Mouse (Mus musculus): Measurements from ENCODE around the gene Dgkd. TPM values are rescaled to one million over a fixed set of nuclear protein-coding genes. Genes with fewer than 3 reads are reported as not detected.

Gene Dgkd
- polyA plus RNA-seq, 1 experiment: 32.1 TPM

GRCm38 (mm10) chr1:87941765-87942164 is 88.7 kb downstream of the Dgkd start:
- no peaks in the 10 kb centered on the region; the same call in 1 of the 2 replicates for H3K4me1 ChIP-seq (ENCODE audit: control insufficient read depth, insufficient read depth, low read length)
- DNase-seq: no peak
- H3K36me3 ChIP-seq (ENCODE audit: control insufficient read depth, insufficient read depth, low read length): no peaks in the 10 kb centered on the region; the same call in 1 of the 2 replicates
- TF ChIP-seq POLR2A (IDR thresholded peaks at IDR 0.05; ENCODE audit: low read depth, low read length): no peak
- no peak for TF ChIP-seq CTCF (conservative IDR thresholded peaks at IDR 0.05; ENCODE audit: insufficient read depth, insufficient read length, low read depth, low read length)
- no peak overlapping the region for H3K4me3 ChIP-seq (ENCODE audit: insufficient read depth, low read depth, low read length)
- WGBS: 75% methylated on average over 1 of the region's 1 CpGs
- no peaks in the 10 kb centered on the region for H3K27me3 ChIP-seq (replicated peaks; ENCODE audit: control insufficient read depth, insufficient read depth, low read length)
- H3K27ac ChIP-seq (ENCODE audit: insufficient read depth, low read depth, low read length): no peak overlapping the region

GRCm38 (mm10) chr1:87947681-87948091 is 94.6 kb downstream of the Dgkd start:
- no peak overlapping the region for H3K27ac ChIP-seq (ENCODE audit: insufficient read depth, low read depth, low read length)
- 80% methylated on average over 6 of the region's 6 CpGs for WGBS
- no peak overlapping the region for H3K4me3 ChIP-seq (ENCODE audit: insufficient read depth, low read depth, low read length)
- TF ChIP-seq CTCF (conservative IDR thresholded peaks at IDR 0.05; ENCODE audit: insufficient read depth, insufficient read length, low read depth, low read length): no peak
- no peak for TF ChIP-seq POLR2A (IDR thresholded peaks at IDR 0.05; ENCODE audit: low read depth, low read length)
- peaks cover 4% of the 10 kb centered on the region; the same call in 1 of the 2 replicates for H3K36me3 ChIP-seq (ENCODE audit: control insufficient read depth, insufficient read depth, low read length)
- no peaks in the 10 kb centered on the region for H3K27me3 ChIP-seq (replicated peaks; ENCODE audit: control insufficient read depth, insufficient read depth, low read length)
- H3K4me1 ChIP-seq (ENCODE audit: control insufficient read depth, insufficient read depth, low read length): no peaks in the 10 kb centered on the region; the same call in 1 of the 2 replicates
- DNase-seq: no peak

GRCm38 (mm10) chr1:87951641-87952040 is 98.6 kb downstream of the Dgkd start:
- no peak overlapping the region for H3K27ac ChIP-seq (ENCODE audit: insufficient read depth, low read depth, low read length)
- peaks cover 8% of the 10 kb centered on the region; the same call in 1 of the 2 replicates for H3K36me3 ChIP-seq (ENCODE audit: control insufficient read depth, insufficient read depth, low read length)
- WGBS: 95% methylated on average over 3 of the region's 3 CpGs

GRCm38 (mm10) chr1:87953073-87953472 is 100.0 kb downstream of the Dgkd start:
- H3K4me1 ChIP-seq (ENCODE audit: control insufficient read depth, insufficient read depth, low read length): no peaks in the 10 kb centered on the region
- no peak overlapping the region for H3K27ac ChIP-seq (ENCODE audit: insufficient read depth, low read depth, low read length)
- no peak for DNase-seq
- TF ChIP-seq CTCF (conservative IDR thresholded peaks at IDR 0.05; ENCODE audit: insufficient read depth, insufficient read length, low read depth, low read length) (no peak), POLR2A (IDR thresholded peaks at IDR 0.05; ENCODE audit: low read depth, low read length) (no peak)
- H3K4me3 ChIP-seq (ENCODE audit: insufficient read depth, low read depth, low read length): no peak overlapping the region
- H3K36me3 ChIP-seq (ENCODE audit: control insufficient read depth, insufficient read depth, low read length): peaks cover 9% of the 10 kb centered on the region
- WGBS: 86% methylated on average over 3 of the region's 3 CpGs
- H3K27me3 ChIP-seq (replicated peaks; ENCODE audit: control insufficient read depth, insufficient read depth, low read length): no peaks in the 10 kb centered on the region

More at GRCm38 (mm10) chr1:87951641-87952040, 98.6 kb downstream of the Dgkd start:
- TF ChIP-seq CTCF (conservative IDR thresholded peaks at IDR 0.05; ENCODE audit: insufficient read depth, insufficient read length, low read depth, low read length): no peak
- no peak for TF ChIP-seq POLR2A (IDR thresholded peaks at IDR 0.05; ENCODE audit: low read depth, low read length)
- no peak for DNase-seq
- Histone ChIP-seq H3K4me1 (ENCODE audit: control insufficient read depth, insufficient read depth, low read length) (no peaks in the 10 kb centered on the region), H3K27me3 (replicated peaks; ENCODE audit: control insufficient read depth, insufficient read depth, low read length) (no peaks in the 10 kb centered on the region), H3K4me3 (ENCODE audit: insufficient read depth, low read depth, low read length) (no peak overlapping the region)

- Histone ChIP-seq H3K36me3 (ENCODE audit: control insufficient read depth, insufficient read depth, low read length) (peaks cover 4% of the 10 kb centered on the region), H3K4me1 (ENCODE audit: control insufficient read depth, insufficient read depth, low read length) (no peaks in the 10 kb centered on the region), H3K4me3 (ENCODE audit: insufficient read depth, low read depth, low read length) (no peak overlapping the region), H3K27ac (ENCODE audit: insufficient read depth, low read depth, low read length) (no peak overlapping the region), H3K27me3 (replicated peaks; ENCODE audit: control insufficient read depth, insufficient read depth, low read length) (no peaks in the 10 kb centered on the region)
- TF ChIP-seq POLR2A (IDR thresholded peaks at IDR 0.05; ENCODE audit: low read depth, low read length) (no peak), CTCF (conservative IDR thresholded peaks at IDR 0.05; ENCODE audit: insufficient read depth, insufficient read length, low read depth, low read length) (no peak)
- no peak for DNase-seq
- 98% methylated on average over 1 of the region's 1 CpGs for WGBS
Observed at GRCm38 (mm10) chr1:87958931-87959330, 105.8 kb downstream of the Dgkd start.

- Histone ChIP-seq H3K4me3 (ENCODE audit: insufficient read depth, low read depth, low read length) (no peak overlapping the region), H3K27me3 (replicated peaks; ENCODE audit: control insufficient read depth, insufficient read depth, low read length) (no peaks in the 10 kb centered on the region), H3K36me3 (ENCODE audit: control insufficient read depth, insufficient read depth, low read length) (peaks cover 3% of the 10 kb centered on the region), H3K4me1 (ENCODE audit: control insufficient read depth, insufficient read depth, low read length) (no peaks in the 10 kb centered on the region), H3K27ac (ENCODE audit: insufficient read depth, low read depth, low read length) (no peak overlapping the region)
- TF ChIP-seq CTCF (conservative IDR thresholded peaks at IDR 0.05; ENCODE audit: insufficient read depth, insufficient read length, low read depth, low read length): no peak
- no peak for TF ChIP-seq POLR2A (IDR thresholded peaks at IDR 0.05; ENCODE audit: low read depth, low read length)
- 88% methylated on average over 4 of the region's 4 CpGs for WGBS
- DNase-seq: no peak
Observed at GRCm38 (mm10) chr1:87959532-87959931, 106.4 kb downstream of the Dgkd start.

- DNase-seq: no peak
- H3K27ac ChIP-seq (ENCODE audit: insufficient read depth, low read depth, low read length): no peak overlapping the region
- WGBS: 48% methylated on average over 4 of the region's 4 CpGs
- H3K4me3 ChIP-seq (ENCODE audit: insufficient read depth, low read depth, low read length): no peak overlapping the region
- no peaks in the 10 kb centered on the region for H3K4me1 ChIP-seq (ENCODE audit: control insufficient read depth, insufficient read depth, low read length)
- peaks cover 4% of the 10 kb centered on the region for H3K36me3 ChIP-seq (ENCODE audit: control insufficient read depth, insufficient read depth, low read length)
- no peaks in the 10 kb centered on the region for H3K27me3 ChIP-seq (replicated peaks; ENCODE audit: control insufficient read depth, insufficient read depth, low read length)
- TF ChIP-seq POLR2A (IDR thresholded peaks at IDR 0.05; ENCODE audit: low read depth, low read length): no peak
- TF ChIP-seq CTCF (conservative IDR thresholded peaks at IDR 0.05; ENCODE audit: insufficient read depth, insufficient read length, low read depth, low read length): no peak
Observed at GRCm38 (mm10) chr1:87959998-87960431, 106.9 kb downstream of the Dgkd start.
